Mouse (Mus musculus) monocyte, adult 59 days (primary cell): ENCODE measurements around the gene Gm5678. TPM values are rescaled to one million over a fixed set of nuclear protein-coding genes. Genes with fewer than 3 reads are reported as not detected.

ENCODE experiments used
- total RNA-seq, 2 experiments: library from RNA; stranded (reverse); gene quantifications; one replicate each; pipeline ENCODE4 v1.2.4; 2023

Gm5678 gene
- 1 to 10 TPM in 1 of 2 experiments, not detected in 1; 2.3 TPM for total RNA-seq

DNA sequence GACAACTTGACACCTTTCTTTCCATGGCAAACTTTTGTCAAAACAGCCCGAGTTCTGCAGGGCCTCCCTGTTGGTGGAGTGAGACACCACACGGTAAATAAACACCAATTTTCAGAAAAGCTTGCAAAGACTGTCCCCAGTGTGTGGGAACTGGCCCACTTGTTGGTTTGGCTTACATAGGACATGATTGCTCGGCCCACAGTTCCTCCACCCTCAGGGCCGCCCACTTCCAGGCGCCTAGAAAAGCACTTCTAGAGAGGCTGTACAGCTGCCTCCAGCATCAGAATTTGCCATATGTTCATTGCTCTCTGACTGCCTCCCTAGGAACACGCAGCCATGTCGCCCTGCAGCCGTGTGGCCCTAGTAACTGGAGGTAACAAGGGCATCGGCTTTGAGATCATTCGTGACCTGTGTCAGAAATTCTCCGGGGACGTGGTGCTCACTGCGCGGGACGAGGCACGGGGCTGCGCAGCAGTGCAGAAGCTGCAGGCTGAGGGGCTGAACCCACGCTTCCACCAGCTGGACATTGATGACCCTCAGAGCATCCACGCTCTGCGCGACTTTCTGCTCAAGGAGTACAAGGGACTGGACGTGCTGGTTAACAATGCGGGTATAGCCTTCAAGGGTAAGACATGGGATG is at the start of gene Gm5678:
Gene Gm5678 (plus strand): TSS at position 337 of the 640 bp plus-strand sequence.

DNA sequence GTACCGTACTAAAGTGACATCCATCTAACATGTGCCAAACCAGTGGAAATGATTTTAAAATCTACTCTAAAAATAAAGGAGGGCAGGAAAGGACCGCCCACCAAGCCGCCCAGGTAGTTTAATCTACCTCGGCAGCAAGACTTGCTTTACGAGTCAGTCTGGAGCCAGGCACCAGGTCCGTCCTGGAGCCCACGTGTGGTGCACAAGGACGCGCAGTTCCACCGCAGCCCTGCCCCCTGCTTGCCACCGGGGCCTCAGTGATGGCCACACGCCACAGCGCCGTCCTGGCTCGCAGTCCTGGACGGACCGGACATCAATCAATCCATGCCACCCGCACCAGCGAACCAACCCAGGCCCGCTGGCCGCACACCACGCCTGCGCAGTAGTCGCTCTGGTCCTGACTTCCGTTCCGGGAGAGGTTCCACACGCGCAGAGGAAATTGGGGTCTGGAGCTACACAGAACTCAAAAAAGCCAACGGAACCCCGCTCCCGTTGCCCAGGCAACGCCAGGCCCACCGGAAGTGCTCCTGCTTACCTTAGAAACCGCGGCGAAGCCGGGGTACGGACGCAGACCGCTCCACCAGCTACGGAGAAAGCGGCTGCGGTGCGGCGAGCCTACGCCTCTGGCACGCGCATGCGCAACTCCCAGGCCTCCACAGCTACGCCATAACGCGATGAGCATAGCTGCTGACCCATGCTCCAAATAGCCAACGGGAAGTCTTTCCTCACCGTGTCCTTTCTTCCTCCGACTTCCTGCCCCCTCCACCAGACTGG is 24.3 kb upstream of the Gm5678 start, which contains the start of gene Setd4:
Gene Setd4 (minus strand): TSS at position 625 of the 774 bp plus-strand sequence.

DNA sequence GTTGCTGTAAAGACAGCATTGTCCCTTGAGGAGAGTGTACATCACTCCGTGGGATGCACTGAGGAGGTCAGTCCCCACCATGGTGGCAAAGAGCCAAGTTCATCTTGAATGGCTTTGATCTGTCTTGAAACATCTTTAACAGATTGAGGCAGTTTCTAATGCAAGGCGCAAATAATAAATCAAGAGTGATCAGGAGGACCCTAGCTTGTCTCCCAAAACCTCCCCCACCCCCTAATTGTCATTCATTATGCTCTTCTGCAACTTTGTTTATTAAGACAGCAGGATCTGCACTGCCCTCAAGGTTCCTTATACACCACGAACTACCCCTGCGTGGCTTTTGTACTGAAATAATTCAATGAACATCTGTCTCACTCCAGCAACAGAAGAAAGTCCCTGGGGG is 22.3 kb upstream of the Gm5678 start, which contains the start of gene Cbr1:
Gene Cbr1 (plus strand): TSS at position 301 of the 400 bp plus-strand sequence.

Other genes starting within 250 kb of the Gm5678 start
- gene Setd4, start 24.0 kb upstream of the Gm5678 start, total RNA-seq, result 1 to 10 TPM; 5.0 to 8.6 TPM
- gene Cbr1, start 22.2 kb upstream of the Gm5678 start, total RNA-seq, result 10 to 100 TPM; 17.4 to 21.7 TPM
- 10 to 100 TPM; 11.6 to 12.0 TPM for gene Cbr3, start 55.1 kb downstream of the Gm5678 start, total RNA-seq
- gene Dop1b, start 83.8 kb downstream of the Gm5678 start, total RNA-seq, result 10 to 100 TPM; 56.0 to 63.8 TPM
- gene Morc3, start 204.0 kb downstream of the Gm5678 start, total RNA-seq, result 100 to 1,000 TPM; 114 to 148 TPM